Mouse (Mus musculus) stomach, embryonic 16.5 days (tissue): ENCODE data around the gene Gtpbp1. TPM values are rescaled to one million over a fixed set of nuclear protein-coding genes. Genes with fewer than 3 reads are reported as not detected.
A peak's percentile ranks its signal among the peaks of the same experiment; 100 is the strongest.
"Not testable (repeated sequence)": the region's sequence is repeated elsewhere in the genome, so short reads cannot be mapped to it uniquely, and the experiment has no call there.

Experiments
- ATAC-seq: fragments of 200-750 bp; cut with Nextera tagmentation; 2 replicates; pipeline ENCODE4 v1.8.0; 2017; ENCODE audit warnings: moderate number of reproducible peaks, moderate TSS enrichment; ENCODE audit not compliant: insufficient read depth, low FRiP score
- H3K27ac ChIP-seq: fragments of 300-500 bp; sonication (generic); 2 replicates; pipeline ENCODE4 v1.5.1; 2014; ENCODE audit warnings: low read length
- H3K27me3 ChIP-seq: fragments of 300-500 bp; sonication (generic); 2 replicates; pipeline ENCODE4 v1.6.1; 2014; ENCODE audit warnings: low read length, control low read depth, mixed read lengths; ENCODE audit not compliant: control insufficient read depth, insufficient read depth
- H3K36me3 ChIP-seq: fragments of 300-500 bp; sonication (generic); 2 replicates; pipeline ENCODE4 v1.6.1; 2014; ENCODE audit warnings: low read length; ENCODE audit not compliant: control insufficient read depth, insufficient read depth
- H3K4me1 ChIP-seq: fragments of 300-500 bp; sonication (generic); 2 replicates; pipeline ENCODE4 v1.6.1; 2014; ENCODE audit warnings: low read length, control low read depth, mixed read lengths; ENCODE audit not compliant: control insufficient read depth, insufficient read depth
- H3K4me2 ChIP-seq: fragments of 300-500 bp; sonication (generic); 2 replicates; pipeline ENCODE4 v1.6.1; 2014; ENCODE audit warnings: low read depth, low read length, mixed read lengths
- H3K4me3 ChIP-seq: fragments of 300-500 bp; sonication (generic); replicated peaks from 2 replicates; pipeline ENCODE4 v1.5.1; 2014; ENCODE audit warnings: mild to moderate bottlenecking, low read length
- H3K9ac ChIP-seq: fragments of 300-500 bp; sonication (generic); 2 replicates; pipeline ENCODE4 v1.6.1; 2014; ENCODE audit warnings: low read length
- H3K9me3 ChIP-seq: fragments of 300-500 bp; sonication (generic); replicated peaks from 2 replicates; pipeline ENCODE4 v1.6.1; 2016; ENCODE audit warnings: low read length, control low read depth; ENCODE audit not compliant: control insufficient read depth
- WGBS: fragments of 180-500 bp; shearing (Covaris S2); extraction: QIAGEN DNeasy Blood & Tissue Kit; methylation state at CpG from one replicate; pipeline ENCODE4 v1.1.7; 2014; 5-methylcytosine and 5-hydroxymethylcytosine counted together
- polyA plus RNA-seq: library from polyadenylated mRNA; unstranded; fragments of >200 nt; fragmentation: Nextera tagmentation; extraction: Ambion mirVana; gene quantifications from 2 replicates; pipeline ENCODE4 v1.2.1, GENCODE M21; 2015

Gtpbp1 gene
- polyA plus RNA-seq, 1 experiment from 2014 or later: 24.0 TPM

GRCm38 (mm10) chr15:79658531-79659375 lies 31.9 kb upstream of the Gtpbp1 start, which contains the start of the genes Fam227a and Cby1:
TSS of gene Fam227a (minus strand) at chr15:79658956.
TSS of gene Cby1 (plus strand) at chr15:79659199.
- peak within 1 kb of the TSS; percentile 96 for H3K4me2 ChIP-seq
- H3K9ac ChIP-seq: peak within 1 kb of the TSS; percentile 85
- H3K4me3 ChIP-seq: peak within 1 kb of the TSS; percentile 78
- H3K27ac ChIP-seq: peak within 1 kb of the TSS; percentile 97
- no peaks in the 10 kb centered on the region for H3K27me3 ChIP-seq
- peaks cover 6% of the 10 kb centered on the region for H3K4me1 ChIP-seq
- WGBS: under 1% methylated on average over 55 of the region's 55 CpGs
- peaks cover 3% of the 10 kb centered on the region; the same call in 1 of the 2 replicates for H3K9me3 ChIP-seq
- no peaks in the 10 kb centered on the region for H3K36me3 ChIP-seq
- peak; percentile 92 for ATAC-seq

- no peak for ATAC-seq
- 69% methylated on average over 4 of the region's 4 CpGs for whole genome bisulfite sequencing
- H3K27ac ChIP-seq: no peak overlapping the region
- H3K36me3 ChIP-seq: no peaks in the 10 kb centered on the region
- H3K27me3 ChIP-seq: no peaks in the 10 kb centered on the region
- peaks cover 6% of the 10 kb centered on the region for H3K4me1 ChIP-seq
- no peak overlapping the region for H3K4me3 ChIP-seq
- H3K4me2 ChIP-seq: no peak overlapping the region
- peaks cover 3% of the 10 kb centered on the region; the same call in 1 of the 2 replicates for H3K9me3 ChIP-seq
- H3K9ac ChIP-seq: no peak overlapping the region
These were observed 28.8 kb upstream of the Gtpbp1 start for GRCm38 (mm10) chr15:79661852-79662251.

GRCm38 (mm10) chr15:79664666-79665065 lies 26.0 kb upstream of the Gtpbp1 start:
- Histone ChIP-seq H3K4me3 (no peak overlapping the region), H3K9ac (no peak overlapping the region), H3K9me3 (peaks cover 3% of the 10 kb centered on the region; the same call in 1 of the 2 replicates), H3K27me3 (no peaks in the 10 kb centered on the region), H3K36me3 (no peaks in the 10 kb centered on the region), H3K4me2 (no peak overlapping the region), H3K4me1 (peaks cover 3% of the 10 kb centered on the region), H3K27ac (no peak overlapping the region)
- no peak for ATAC-seq
- WGBS: 92% methylated on average over 8 of the region's 8 CpGs

GRCm38 (mm10) chr15:79669195-79669594 lies 21.4 kb upstream of the Gtpbp1 start:
- H3K4me2 ChIP-seq: no peak overlapping the region
- H3K4me3 ChIP-seq: no peak overlapping the region
- 59% methylated on average over 10 of the region's 10 CpGs for WGBS
- no peaks in the 10 kb centered on the region; the same call in 1 of the 2 replicates for H3K36me3 ChIP-seq
- H3K27ac ChIP-seq: no peak overlapping the region
- peaks cover 6% of the 10 kb centered on the region for H3K4me1 ChIP-seq
- ATAC-seq: no peak
- no peak overlapping the region for H3K9ac ChIP-seq
- no peaks in the 10 kb centered on the region for H3K27me3 ChIP-seq
- no peaks in the 10 kb centered on the region for H3K9me3 ChIP-seq

- Histone ChIP-seq H3K4me3 (peak within 1 kb of the TSS; percentile 89), H3K36me3 (peaks cover 5% of the 10 kb centered on the region; the same call in 1 of the 2 replicates), H3K9ac (peak within 1 kb of the TSS; percentile 90), H3K4me1 (peaks cover 6% of the 10 kb centered on the region), H3K27me3 (no peaks in the 10 kb centered on the region), H3K27ac (peak within 1 kb of the TSS; percentile 62), H3K9me3 (no peaks in the 10 kb centered on the region), H3K4me2 (peak within 1 kb of the TSS; percentile 71)
- 16% methylated on average over 32 of the region's 33 CpGs for WGBS
- peak; percentile 95 for ATAC-seq
These were observed 20.2 kb upstream of the Gtpbp1 start, which contains the start of gene Tomm22 for GRCm38 (mm10) chr15:79670249-79670971. TSS of gene Tomm22 (plus strand) at chr15:79670861.

- WGBS: under 1% methylated on average over 37 of the region's 37 CpGs
- Histone ChIP-seq H3K9me3 (no peaks in the 10 kb centered on the region), H3K27ac (peak overlapping the region; percentile 62), H3K4me2 (peak overlapping the region; percentile 71), H3K27me3 (no peaks in the 10 kb centered on the region), H3K36me3 (peaks cover 7% of the 10 kb centered on the region; the same call in 1 of the 2 replicates), H3K9ac (peak overlapping the region; percentile 90), H3K4me3 (peak overlapping the region; percentile 89), H3K4me1 (peaks cover 6% of the 10 kb centered on the region)
- ATAC-seq: peak; percentile 37
These were observed 19.7 kb upstream of the Gtpbp1 start for GRCm38 (mm10) chr15:79670972-79671299.

- ATAC-seq: not testable (repeated sequence)
These were observed 18.8 kb upstream of the Gtpbp1 start for GRCm38 (mm10) chr15:79671828-79672348.

GRCm38 (mm10) chr15:79677936-79678335 lies 12.7 kb upstream of the Gtpbp1 start:
- H3K4me2 ChIP-seq: no peak overlapping the region
- H3K9ac ChIP-seq: no peak overlapping the region
- 73% methylated on average over 2 of the region's 2 CpGs for WGBS
- no peaks in the 10 kb centered on the region for H3K27me3 ChIP-seq
- peaks cover 5% of the 10 kb centered on the region for H3K4me1 ChIP-seq
- no peak for ATAC-seq
- no peaks in the 10 kb centered on the region for H3K9me3 ChIP-seq
- peaks cover 7% of the 10 kb centered on the region; the same call in 1 of the 2 replicates for H3K36me3 ChIP-seq
- H3K4me3 ChIP-seq: no peak overlapping the region
- H3K27ac ChIP-seq: no peak overlapping the region

More at GRCm38 (mm10) chr15:79671828-79672348, 18.8 kb upstream of the Gtpbp1 start:
- H3K4me3 ChIP-seq: peak overlapping the region; percentile 89
- H3K9ac ChIP-seq: peak overlapping the region; percentile 48
- H3K27ac ChIP-seq, H3K9me3 ChIP-seq, H3K27me3 ChIP-seq, H3K36me3 ChIP-seq, H3K4me1 ChIP-seq: not testable (repeated sequence)
- 72% methylated on average over 11 of the region's 11 CpGs for WGBS
- H3K4me2 ChIP-seq: peak overlapping the region; percentile 71
